ENCODE assay signal across 16 mouse cellular contexts in genomic region chr1:64875156-64875555, GRCm38 (mm10).
"Had no signal": no experiment of that assay in that cellular context is flagged by ENCODE, and none has a peak within 500 bp of the region (broad histone marks: within the 10 kb centered on the region; RNA-seq: fewer than 3 reads in every experiment).

No protein-coding gene starts in this region.

- DNase-seq: kidney, postnatal 10 days; kidney, postnatal 36 days; layer of hippocampus, postnatal 36 days; liver, embryonic 13.5 days; lung, adult 2 months; lung, postnatal 14 days; lung, postnatal 4 days; retina, postnatal 1 day; right cerebral cortex, postnatal 25 days; spleen, adult 18-20 months; thymus, postnatal 25 days had no signal

- H3K9me3 ChIP-seq: liver, embryonic 13.5 days; midbrain, embryonic 12.5 days; midbrain, embryonic 15.5 days; neural tube, embryonic 13.5 days; stomach, embryonic 15.5 days had no signal

- ATAC-seq: midbrain, embryonic 15.5 days had no signal

- H3K4me3 ChIP-seq: left cerebral cortex, adult 2 months; liver, embryonic 13.5 days; midbrain, embryonic 12.5 days; midbrain, embryonic 15.5 days; neural tube, embryonic 13.5 days; stomach, embryonic 15.5 days had no signal

- H3K36me3 ChIP-seq: liver, embryonic 13.5 days; midbrain, embryonic 12.5 days; midbrain, embryonic 15.5 days; neural tube, embryonic 13.5 days; stomach, embryonic 15.5 days had no signal

- H3K27ac ChIP-seq: left cerebral cortex, adult 2 months; midbrain, embryonic 12.5 days; midbrain, embryonic 15.5 days; neural tube, embryonic 13.5 days; stomach, embryonic 15.5 days had no signal

- H3K9ac ChIP-seq: liver, embryonic 13.5 days; midbrain, embryonic 12.5 days; midbrain, embryonic 15.5 days; neural tube, embryonic 13.5 days; stomach, embryonic 15.5 days had no signal

- H3K4me2 ChIP-seq: liver, embryonic 13.5 days; midbrain, embryonic 12.5 days; midbrain, embryonic 15.5 days; neural tube, embryonic 13.5 days; stomach, embryonic 15.5 days had no signal

- H3K27me3 ChIP-seq: liver, embryonic 13.5 days; midbrain, embryonic 12.5 days; midbrain, embryonic 15.5 days; neural tube, embryonic 13.5 days; stomach, embryonic 15.5 days had no signal

- H3K4me1 ChIP-seq: midbrain, embryonic 12.5 days; midbrain, embryonic 15.5 days; neural tube, embryonic 13.5 days had no signal
